Mouse (Mus musculus) MEL (cell line): Measurements from ENCODE around the gene Zfp617. TPM values are rescaled to one million over a fixed set of nuclear protein-coding genes. Genes with fewer than 3 reads are reported as not detected.
"Not testable (repeated sequence)": the region's sequence is repeated elsewhere in the genome, so short reads cannot be mapped to it uniquely, and the experiment has no call there.

Experiments used
- DNase-seq: peaks from one replicate; pipeline ENCODE4 v3.0.0; 2011; ENCODE audit warnings: low read depth, low spot score
- H3K27ac ChIP-seq: 2 replicates; pipeline ENCODE4 v1.5.1; 2012; ENCODE audit warnings: low read depth, mild to moderate bottlenecking, control low read depth, low read length, moderate library complexity; ENCODE audit not compliant: control insufficient read depth
- H3K27me3 ChIP-seq, 2 experiments: fragments of 150-350 bp in 1 of 2; sonication (generic) in 1 of 2; 2 replicates each; pipeline ENCODE4 v1.6.1; 2012; ENCODE audit warnings: low read length in 2 of 2, mild to moderate bottlenecking in 2 of 2, improper control_type of control experiment in 1 of 2, moderate library complexity in 1 of 2; ENCODE audit not compliant: insufficient read depth in 2 of 2, control insufficient read depth in 1 of 2
- H3K36me3 ChIP-seq, 2 experiments: 2 replicates each; pipeline ENCODE4 v1.6.1; 2012 to 2014; ENCODE audit warnings: low read length in 2 of 2, improper control_type of control experiment in 1 of 2, inconsistent platforms in 1 of 2, mild to moderate bottlenecking in 1 of 2; ENCODE audit not compliant: insufficient read depth in 2 of 2, control insufficient read depth in 1 of 2
- H3K4me1 ChIP-seq, 2 experiments: fragments of 150-350 bp in 1 of 2; sonication (generic) in 1 of 2; 2 replicates each; pipeline ENCODE4 v1.6.1; 2012; ENCODE audit warnings: low read length in 2 of 2, improper control_type of control experiment in 1 of 2, mild to moderate bottlenecking in 1 of 2; ENCODE audit not compliant: insufficient read depth in 2 of 2, control insufficient read depth in 1 of 2
- H3K4me3 ChIP-seq, 2 experiments: fragments of 150-350 bp in 1 of 2; sonication (generic) in 1 of 2; 2 replicates each; pipeline ENCODE4 v1.5.1; 2012; ENCODE audit warnings: low read depth in 2 of 2, low read length in 2 of 2, mild to moderate bottlenecking in 2 of 2, moderate library complexity in 2 of 2, control low read depth in 1 of 2, improper control_type of control experiment in 1 of 2; ENCODE audit not compliant: control insufficient read depth in 1 of 2, insufficient read depth in 1 of 2
- H3K79me2 ChIP-seq: 2 replicates; pipeline ENCODE4 v1.6.1; 2012; ENCODE audit warnings: mild to moderate bottlenecking, low read length, moderate library complexity; ENCODE audit not compliant: control insufficient read depth, poor library complexity, insufficient read depth
- H3K9ac ChIP-seq: 2 replicates; pipeline ENCODE4 v1.6.1; 2012; ENCODE audit warnings: low read depth, mild to moderate bottlenecking, control low read depth, low read length, moderate library complexity; ENCODE audit not compliant: control insufficient read depth, poor library complexity, severe bottlenecking
- H3K9me3 ChIP-seq: fragments of 150-350 bp; sonication (generic); replicated peaks from 2 replicates; pipeline ENCODE4 v1.6.1; 2012; ENCODE audit warnings: mild to moderate bottlenecking, low read length, improper control_type of control experiment, moderate library complexity; ENCODE audit not compliant: insufficient read depth
- EP300 ChIP-seq, 2 experiments: IDR thresholded peaks; 2 replicates each; pipeline ENCODE4 v1.6.1; 2011; ENCODE audit warnings: improper control_type of control experiment in 2 of 2, low read length in 2 of 2, low read depth in 1 of 2, mild to moderate bottlenecking in 1 of 2
- ETS1 ChIP-seq: IDR thresholded peaks from 2 replicates; pipeline ENCODE4 v1.6.1; 2012; ENCODE audit warnings: low read depth, mild to moderate bottlenecking, inconsistent platforms, low read length, improper control_type of control experiment, moderate library complexity
- GABPA ChIP-seq: IDR thresholded peaks from 2 replicates; pipeline ENCODE4 v1.6.1; 2012; ENCODE audit warnings: low read depth, mild to moderate bottlenecking, inconsistent platforms, low read length, improper control_type of control experiment, moderate library complexity
- GATA1 ChIP-seq: IDR thresholded peaks from 2 replicates; pipeline ENCODE4 v1.6.1; 2011; ENCODE audit warnings: low read depth, low read length, improper control_type of control experiment
- JUND ChIP-seq: IDR thresholded peaks from 2 replicates; pipeline ENCODE4 v1.6.1; 2011; ENCODE audit warnings: low read depth, mild to moderate bottlenecking, improper control_type of control experiment, low read length
- MAFK ChIP-seq: IDR thresholded peaks from 2 replicates; pipeline ENCODE4 v1.6.1; 2011; ENCODE audit warnings: low read depth, mild to moderate bottlenecking, low read length, improper control_type of control experiment, borderline replicate concordance
- MAX ChIP-seq: IDR thresholded peaks from 2 replicates; pipeline ENCODE4 v1.6.1; 2011; ENCODE audit warnings: low read length, improper control_type of control experiment
- MYB ChIP-seq: IDR thresholded peaks from 2 replicates; pipeline ENCODE4 v1.6.1; 2011; ENCODE audit warnings: mild to moderate bottlenecking, low read depth, low read length, improper control_type of control experiment
- MYC ChIP-seq: IDR thresholded peaks from 2 replicates; pipeline ENCODE4 v1.6.1; 2011; ENCODE audit warnings: low read depth, mild to moderate bottlenecking, low read length, improper control_type of control experiment, moderate library complexity
- NRF1 ChIP-seq: IDR thresholded peaks from 2 replicates; pipeline ENCODE4 v1.6.1; 2014; ENCODE audit warnings: low read depth, mild to moderate bottlenecking, inconsistent platforms, low read length, improper control_type of control experiment, moderate library complexity; ENCODE audit not compliant: poor library complexity, insufficient read depth, severe bottlenecking
- SIN3A ChIP-seq: IDR thresholded peaks from 2 replicates; pipeline ENCODE4 v1.6.1; 2012; ENCODE audit warnings: low read length, improper control_type of control experiment, inconsistent platforms
- SMC3 ChIP-seq: IDR thresholded peaks from 2 replicates; pipeline ENCODE4 v1.6.1; 2011; ENCODE audit warnings: low read depth, low read length, improper control_type of control experiment
- TAL1 ChIP-seq: IDR thresholded peaks from 2 replicates; pipeline ENCODE4 v1.6.1; 2012; ENCODE audit warnings: mild to moderate bottlenecking, inconsistent platforms, low read length, moderate library complexity, mixed read lengths
- TBP ChIP-seq: IDR thresholded peaks from 2 replicates; pipeline ENCODE4 v1.8.0; 2011; ENCODE audit warnings: low read depth, low read length, improper control_type of control experiment
- TCF12 ChIP-seq: IDR thresholded peaks from 2 replicates; pipeline ENCODE4 v1.6.1; 2014; ENCODE audit warnings: low read depth, mild to moderate bottlenecking, inconsistent platforms, low read length, improper control_type of control experiment, moderate library complexity
- polyA plus RNA-seq, 2 experiments: library from polyadenylated mRNA; stranded (reverse) in 1 of 2; unstranded in 1 of 2; fragments of >175 nt in 1 of 2; fragments of >200 nt in 1 of 2; gene quantifications; 2 replicates each; pipeline versions ENCODE4 v1.2.1 to v1.2.4; 2012; ENCODE audit warnings: low replicate concordance in 2 of 2, low read depth in 1 of 2; ENCODE audit not compliant: insufficient read length in 2 of 2, insufficient read depth in 1 of 2, missing spikeins in 1 of 2
- total RNA-seq: library from RNA; depleted of rRNA; stranded (reverse); fragments of 300-350 nt; gene quantifications from 2 replicates; pipeline ENCODE4 v1.2.3, GENCODE M21; 2012

Zfp617 gene
- total and polyA plus RNA-seq, 3 experiments, result 11.0 to 14.6 TPM; not detected in 1

DNA sequence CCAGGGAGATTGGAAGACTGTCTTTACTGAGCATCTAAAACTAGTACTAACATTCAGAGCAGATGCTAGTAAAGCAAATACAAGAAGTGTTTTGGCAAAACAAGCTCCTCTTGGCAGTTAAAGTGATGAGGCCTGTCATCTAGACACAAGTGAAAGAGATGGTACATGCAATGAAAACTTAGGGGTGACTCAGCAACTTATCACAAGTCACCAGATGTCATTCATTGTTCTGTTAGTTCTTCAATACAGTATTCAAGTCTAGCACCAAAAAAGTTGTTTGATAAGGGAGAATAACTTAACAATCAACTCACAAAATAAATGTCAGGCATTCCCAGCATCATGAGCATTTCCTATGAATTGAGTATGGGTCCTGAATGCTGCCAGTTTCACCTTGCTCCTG lies 19.3 kb downstream of the Zfp617 start:
- Histone ChIP-seq H3K4me3 (no peak overlapping the region), H3K4me1 (peaks cover 7 to 21% of the 10 kb centered on the region in 2 experiments), H3K9me3 (no peaks in the 10 kb centered on the region), H3K36me3 (peaks cover 22 to 36% of the 10 kb centered on the region in 2 experiments), H3K27me3 (no peaks in the 10 kb centered on the region), H3K79me2 (peaks cover 17% of the 10 kb centered on the region), H3K27ac (peak overlapping the region; percentile 70), H3K9ac (no peak overlapping the region)
- TF ChIP-seq TCF12 (peak; percentile 52; the same call in 1 of the 2 replicates), MAX (no peak), SIN3A (peak; percentile 80), GABPA (peak; percentile 67), TAL1 (peak; percentile 84), NRF1 (no peak), JUND (0 out of 2 replicates have a peak, but pooled peaks have one; percentile 39), SMC3 (no peak), MYB (peak; percentile 44; the same call in 1 of the 2 replicates), GATA1 (peak; percentile 78), EP300 (IDR thresholded peaks at IDR 0.05; ENCODE audit: low read depth in 1 of 2, low read length in 2 of 2) (peak; percentile 83 to 89), MAFK (peak; percentile 44; the same call in 1 of the 2 replicates), MYC (peak; percentile 53; the same call in 1 of the 2 replicates), ETS1 (peak; percentile 80)
- DNase-seq, result peak; percentile 88

DNA sequence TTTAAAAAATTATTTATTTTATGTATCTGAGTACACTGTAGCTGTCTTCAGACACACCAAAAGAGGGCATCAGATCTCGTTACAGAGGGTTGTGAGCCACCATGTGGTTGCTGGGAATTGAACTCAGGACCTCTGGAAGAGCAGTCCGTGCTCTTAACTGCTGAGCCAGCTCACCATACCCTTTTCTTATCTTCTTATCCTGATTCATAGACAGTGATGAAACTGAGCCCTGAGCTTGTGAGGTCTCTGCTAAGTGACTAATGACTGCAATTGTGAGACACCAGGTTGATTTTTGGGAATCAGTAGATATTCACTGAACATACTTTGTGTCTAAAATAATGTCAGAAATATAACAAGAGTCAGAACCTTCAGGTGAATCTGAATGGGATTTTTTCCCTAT lies 29.6 kb downstream of the Zfp617 start:
- not testable (repeated sequence) for H3K9me3 ChIP-seq, H3K4me3 ChIP-seq, H3K27me3 ChIP-seq, H3K27ac ChIP-seq, H3K79me2 ChIP-seq, DNase-seq, H3K9ac ChIP-seq
- peaks cover 1 to 11% of the 10 kb centered on the region in 2 experiments; a peak in 3 of 4 replicates for H3K36me3 ChIP-seq
- TF ChIP-seq TBP, result peak; percentile 77
- peaks cover 6 to 15% of the 10 kb centered on the region in 2 experiments for H3K4me1 ChIP-seq
